Mouse (Mus musculus) E14TG2a.4 (cell line): ENCODE data around the gene Vrk3.

ENCODE experiments used
- CTCF ChIP-seq: conservative IDR thresholded peaks from 2 replicates; pipeline ENCODE4 v1.5.1; 2014; ENCODE audit warnings: low read length
- POU5F1 ChIP-seq: IDR thresholded peaks from 2 replicates; pipeline ENCODE4 v1.6.1; 2014; ENCODE audit warnings: low read length, borderline replicate concordance

GRCm38 (mm10) chr7:44815721-44816469, 67.7 kb downstream of the Vrk3 start, which contains the start of the genes Nup62 and Il4i1:
- TF ChIP-seq CTCF (no peak), POU5F1 (no peak)
